Mouse (Mus musculus): ENCODE results near the gene Chst8. TPM values are rescaled to one million over a fixed set of nuclear protein-coding genes. Genes with fewer than 3 reads are reported as not detected.

Gene Chst8
- total RNA-seq, 1 experiment = 2.7 TPM

DNA sequence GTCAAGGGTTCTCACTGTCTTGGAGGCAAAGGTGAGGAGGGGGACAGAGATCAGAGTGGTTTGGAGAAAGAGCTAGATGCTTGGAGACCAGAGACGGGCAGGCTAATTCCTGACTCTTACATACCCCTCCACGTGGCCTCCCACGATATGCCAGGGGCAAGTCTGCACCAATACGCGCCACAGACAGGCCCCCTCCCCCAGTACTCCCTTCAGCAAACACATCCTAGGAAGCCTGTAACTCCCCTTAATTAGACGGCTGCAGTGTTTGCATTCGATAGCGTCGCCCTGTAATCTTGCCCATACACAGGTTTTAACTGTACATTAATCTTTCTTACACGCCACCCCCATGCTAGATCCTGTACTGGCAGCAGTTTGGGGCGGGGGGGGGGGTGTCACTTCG lies 14.5 kb downstream of the Chst8 start:
- peaks cover 11 to 19% of the 10 kb centered on the region in 2 experiments; a peak in 3 of 4 replicates for H3K4me1 ChIP-seq (ENCODE audit: control insufficient read depth in 2 of 2, insufficient read depth in 2 of 2, low read length in 2 of 2, poor library complexity in 1 of 2)
- no peak overlapping the region for H3K9ac ChIP-seq (ENCODE audit: insufficient read depth, low read depth, low read length, poor library complexity, severe bottlenecking)
- H3K36me3 ChIP-seq (ENCODE audit: control insufficient read depth, insufficient read depth, low read length, poor library complexity, severe bottlenecking) = no peaks in the 10 kb centered on the region
- peak overlapping the region; percentile 50; the same call in 1 of the 2 replicates for H3K27ac ChIP-seq (ENCODE audit: insufficient read depth, low read depth, low read length, poor library complexity, severe bottlenecking)
- H3K9me3 ChIP-seq (ENCODE audit: control insufficient read depth, insufficient read depth, low read depth, low read length) = no peaks in the 10 kb centered on the region
- 0 out of 4 replicates have a peak overlapping the region, but pooled peaks of 1 of the 2 experiments have one; percentile 5 for H3K4me3 ChIP-seq (ENCODE audit: insufficient read depth in 1 of 2, low read depth in 1 of 2, low read length in 2 of 2, poor library complexity in 1 of 2, severe bottlenecking in 1 of 2)
- in situ Hi-C loops (cut with MboI; ENCODE audit: low sequenced_read_pairs in 2 of 2, unreplicated experiment in 2 of 2) = no loop called here
- TF ChIP-seq ZNF384 (IDR thresholded peaks at IDR 0.05; ENCODE audit: low read depth, low read length) (no peak), HCFC1 (IDR thresholded peaks at IDR 0.05; ENCODE audit: borderline replicate concordance, insufficient read depth, low read length) (no peak), MAFK (IDR thresholded peaks at IDR 0.05; ENCODE audit: insufficient read depth, low read depth, low read length) (no peak), ZC3H11A (IDR thresholded peaks at IDR 0.05; ENCODE audit: borderline replicate concordance, low read depth, low read length) (no peak), CHD2 (IDR thresholded peaks at IDR 0.05; ENCODE audit: low read depth, low read length) (no peak)
- DNase-seq (ENCODE audit: low read depth, low spot score) = no peak

DNA sequence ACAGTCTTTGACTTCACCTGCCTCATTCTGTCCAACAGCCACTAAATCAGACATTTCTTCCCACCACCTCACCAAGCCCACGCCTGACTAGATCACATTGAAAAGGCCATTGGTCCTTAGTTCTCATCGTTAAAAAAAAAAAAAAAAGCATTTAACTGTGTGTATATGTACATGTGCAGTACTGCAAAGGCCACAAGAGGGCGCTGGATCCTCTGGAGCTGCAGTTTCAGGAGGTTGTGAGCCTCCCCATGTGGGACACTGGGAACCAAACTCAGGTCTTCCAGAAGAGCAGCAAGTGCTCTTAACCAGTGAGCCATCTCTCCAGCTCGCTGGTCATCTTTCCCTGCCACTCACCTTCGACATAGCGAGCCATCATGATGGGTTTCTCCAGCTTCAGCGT lies 22.1 kb downstream of the Chst8 start:
- no peaks in the 10 kb centered on the region for H3K9me3 ChIP-seq (ENCODE audit: control insufficient read depth, insufficient read depth, low read depth, low read length)
- in situ Hi-C loops (cut with MboI; ENCODE audit: low sequenced_read_pairs in 2 of 2, unreplicated experiment in 2 of 2) = no loop called here
- H3K9ac ChIP-seq (ENCODE audit: insufficient read depth, low read depth, low read length, poor library complexity, severe bottlenecking) = no peak overlapping the region
- H3K36me3 ChIP-seq (ENCODE audit: control insufficient read depth, insufficient read depth, low read length, poor library complexity, severe bottlenecking) = no peaks in the 10 kb centered on the region
- no peak overlapping the region for H3K4me3 ChIP-seq (ENCODE audit: insufficient read depth in 1 of 2, low read depth in 1 of 2, low read length in 2 of 2, poor library complexity in 1 of 2, severe bottlenecking in 1 of 2)
- H3K27ac ChIP-seq (ENCODE audit: insufficient read depth, low read depth, low read length, poor library complexity, severe bottlenecking) = no peak overlapping the region
- TF ChIP-seq ZNF384 (IDR thresholded peaks at IDR 0.05; ENCODE audit: low read depth, low read length) (peak; percentile 96), MAFK (IDR thresholded peaks at IDR 0.05; ENCODE audit: insufficient read depth, low read depth, low read length) (no peak), HCFC1 (IDR thresholded peaks at IDR 0.05; ENCODE audit: borderline replicate concordance, insufficient read depth, low read length) (no peak)
- no peaks in the 10 kb centered on the region for H3K4me1 ChIP-seq (ENCODE audit: control insufficient read depth in 2 of 2, insufficient read depth in 2 of 2, low read length in 2 of 2, poor library complexity in 1 of 2)
- no peak for DNase-seq (ENCODE audit: low read depth, low spot score)

DNA sequence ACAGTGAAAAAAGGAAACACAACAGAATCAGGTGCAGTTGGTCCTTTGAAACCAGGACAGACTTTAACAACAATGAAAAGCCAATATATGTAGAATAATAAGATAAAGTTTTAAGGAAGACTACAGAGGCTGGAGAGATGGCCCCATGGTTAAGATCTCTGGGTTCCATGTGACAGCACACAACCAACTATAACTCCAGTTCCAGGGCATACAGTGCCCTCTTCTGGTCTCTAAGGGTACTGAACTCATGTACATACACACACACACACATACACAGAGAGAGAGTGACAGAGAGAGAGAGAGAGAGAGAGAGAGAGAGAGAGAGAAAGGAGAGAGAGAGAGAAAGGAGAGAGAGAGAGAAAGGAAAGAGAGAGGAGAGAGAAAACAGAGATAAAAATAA lies 25.3 kb downstream of the Chst8 start:
- in situ Hi-C loops (cut with MboI; ENCODE audit: low sequenced_read_pairs in 2 of 2, unreplicated experiment in 2 of 2) = no loop called here
- no peak overlapping the region for H3K27ac ChIP-seq (ENCODE audit: insufficient read depth, low read depth, low read length, poor library complexity, severe bottlenecking)
- no peaks in the 10 kb centered on the region for H3K9me3 ChIP-seq (ENCODE audit: control insufficient read depth, insufficient read depth, low read depth, low read length)
- 0 out of 4 replicates have a peak, but pooled peaks cover 0 to 2% of the 10 kb centered on the region in 2 experiments for H3K4me1 ChIP-seq (ENCODE audit: control insufficient read depth in 2 of 2, insufficient read depth in 2 of 2, low read length in 2 of 2, poor library complexity in 1 of 2)
- no peak overlapping the region for H3K4me3 ChIP-seq (ENCODE audit: insufficient read depth in 1 of 2, low read depth in 1 of 2, low read length in 2 of 2, poor library complexity in 1 of 2, severe bottlenecking in 1 of 2)
- H3K9ac ChIP-seq (ENCODE audit: insufficient read depth, low read depth, low read length, poor library complexity, severe bottlenecking) = no peak overlapping the region
- TF ChIP-seq MAFK (IDR thresholded peaks at IDR 0.05; ENCODE audit: insufficient read depth, low read depth, low read length) = no peak
- no peak for TF ChIP-seq ZC3H11A (IDR thresholded peaks at IDR 0.05; ENCODE audit: borderline replicate concordance, low read depth, low read length)
- TF ChIP-seq HCFC1 (IDR thresholded peaks at IDR 0.05; ENCODE audit: borderline replicate concordance, insufficient read depth, low read length) = no peak
- no peak for TF ChIP-seq CHD2 (IDR thresholded peaks at IDR 0.05; ENCODE audit: low read depth, low read length)
- no peak for TF ChIP-seq ZNF384 (IDR thresholded peaks at IDR 0.05; ENCODE audit: low read depth, low read length)
- no peaks in the 10 kb centered on the region for H3K36me3 ChIP-seq (ENCODE audit: control insufficient read depth, insufficient read depth, low read length, poor library complexity, severe bottlenecking)
- DNase-seq (ENCODE audit: low read depth, low spot score) = no peak

DNA sequence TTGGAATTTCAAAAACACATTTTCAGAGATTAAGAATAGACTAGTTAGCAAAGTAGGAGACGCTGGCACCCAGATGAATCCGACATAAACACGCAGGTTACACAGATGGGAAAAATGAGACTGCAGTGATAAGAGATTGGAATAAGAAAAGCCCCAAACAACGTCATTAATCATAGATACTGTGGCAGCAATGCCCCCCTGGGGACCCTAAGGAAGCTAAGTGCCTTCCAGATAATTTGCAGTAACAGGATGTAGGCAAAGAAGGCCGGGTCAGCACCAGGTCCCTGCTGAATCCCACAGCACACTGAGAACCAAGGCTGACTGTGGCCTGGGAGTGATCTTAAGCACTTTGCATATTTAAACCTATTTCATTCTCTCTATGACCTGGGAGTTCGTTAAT lies 27.5 kb downstream of the Chst8 start:
- Histone ChIP-seq H3K27ac (ENCODE audit: insufficient read depth, low read depth, low read length, poor library complexity, severe bottlenecking) (no peak overlapping the region), H3K9ac (ENCODE audit: insufficient read depth, low read depth, low read length, poor library complexity, severe bottlenecking) (no peak overlapping the region), H3K36me3 (ENCODE audit: control insufficient read depth, insufficient read depth, low read length, poor library complexity, severe bottlenecking) (no peaks in the 10 kb centered on the region), H3K4me3 (ENCODE audit: insufficient read depth in 1 of 2, low read depth in 1 of 2, low read length in 2 of 2, poor library complexity in 1 of 2, severe bottlenecking in 1 of 2) (no peak overlapping the region), H3K4me1 (ENCODE audit: control insufficient read depth in 2 of 2, insufficient read depth in 2 of 2, low read length in 2 of 2, poor library complexity in 1 of 2) (0 out of 4 replicates have a peak, but pooled peaks cover 0 to 2% of the 10 kb centered on the region in 2 experiments), H3K9me3 (ENCODE audit: control insufficient read depth, insufficient read depth, low read depth, low read length) (no peaks in the 10 kb centered on the region)
- in situ Hi-C loops (cut with MboI; ENCODE audit: low sequenced_read_pairs in 2 of 2, unreplicated experiment in 2 of 2) = no loop called here
- no peak for TF ChIP-seq CHD2 (IDR thresholded peaks at IDR 0.05; ENCODE audit: low read depth, low read length)
- no peak for DNase-seq (ENCODE audit: low read depth, low spot score)

DNA sequence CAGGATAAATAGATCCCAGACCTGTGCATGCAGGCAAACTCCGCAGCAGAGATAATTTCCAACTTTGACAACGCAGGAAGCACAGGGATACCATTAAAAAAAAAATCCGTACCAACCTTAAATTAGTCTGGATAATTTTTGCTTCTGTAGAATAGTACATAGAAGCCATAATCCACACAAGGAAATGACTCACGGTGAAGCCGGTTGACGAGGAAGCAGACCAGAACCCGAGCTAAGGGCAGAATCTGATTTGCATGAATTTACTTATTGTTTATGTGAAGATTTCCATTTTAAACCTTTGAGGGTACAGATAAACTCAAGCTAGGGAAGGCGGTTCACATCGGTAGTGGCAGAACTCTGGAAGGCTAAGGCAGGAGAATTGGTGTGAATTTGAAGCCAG lies 28.0 kb downstream of the Chst8 start:
- no peak overlapping the region for H3K27ac ChIP-seq (ENCODE audit: insufficient read depth, low read depth, low read length, poor library complexity, severe bottlenecking)
- H3K9ac ChIP-seq (ENCODE audit: insufficient read depth, low read depth, low read length, poor library complexity, severe bottlenecking) = no peak overlapping the region
- H3K9me3 ChIP-seq (ENCODE audit: control insufficient read depth, insufficient read depth, low read depth, low read length) = no peaks in the 10 kb centered on the region
- DNase-seq (ENCODE audit: low read depth, low spot score) = no peak
- H3K4me1 ChIP-seq (ENCODE audit: control insufficient read depth in 2 of 2, insufficient read depth in 2 of 2, low read length in 2 of 2, poor library complexity in 1 of 2) = 0 out of 4 replicates have a peak, but pooled peaks cover 0 to 2% of the 10 kb centered on the region in 2 experiments
- TF ChIP-seq MAFK (IDR thresholded peaks at IDR 0.05; ENCODE audit: insufficient read depth, low read depth, low read length) (no peak), CHD2 (IDR thresholded peaks at IDR 0.05; ENCODE audit: low read depth, low read length) (no peak), HCFC1 (IDR thresholded peaks at IDR 0.05; ENCODE audit: borderline replicate concordance, insufficient read depth, low read length) (no peak), ZNF384 (IDR thresholded peaks at IDR 0.05; ENCODE audit: low read depth, low read length) (no peak)
- in situ Hi-C loops (cut with MboI; ENCODE audit: low sequenced_read_pairs in 2 of 2, unreplicated experiment in 2 of 2) = no loop called here
- H3K36me3 ChIP-seq (ENCODE audit: control insufficient read depth, insufficient read depth, low read length, poor library complexity, severe bottlenecking) = no peaks in the 10 kb centered on the region
- no peak overlapping the region for H3K4me3 ChIP-seq (ENCODE audit: insufficient read depth in 1 of 2, low read depth in 1 of 2, low read length in 2 of 2, poor library complexity in 1 of 2, severe bottlenecking in 1 of 2)
